Mouse (Mus musculus) embryonic facial prominence, embryonic 11.5 days (tissue): Measurements from ENCODE around the gene Ufc1. TPM values are rescaled to one million over a fixed set of nuclear protein-coding genes. Genes with fewer than 3 reads are reported as not detected.

Experiments used
- ATAC-seq: fragments of 200-750 bp; cut with Nextera tagmentation; replicated peaks from 2 replicates; pipeline ENCODE4 v1.8.0; 2017; ENCODE audit warnings: low read depth; ENCODE audit not compliant: insufficient number of reproducible peaks, low FRiP score, low TSS enrichment
- DNase-seq: peaks from one replicate; pipeline ENCODE4 v3.0.0-alpha.2; 2015; ENCODE audit warnings: low spot score
- H3K27ac ChIP-seq: fragments of 300-500 bp; sonication (generic); replicated peaks from 2 replicates; pipeline ENCODE4 v1.5.1; 2014; ENCODE audit warnings: mild to moderate bottlenecking, low read depth, low read length, control low read depth
- H3K27me3 ChIP-seq: fragments of 300-500 bp; sonication (generic); 2 replicates; pipeline ENCODE4 v1.6.1; 2014; ENCODE audit warnings: mild to moderate bottlenecking, low read length, moderate library complexity, mixed read lengths; ENCODE audit not compliant: control insufficient read depth, insufficient read depth
- H3K36me3 ChIP-seq: fragments of 300-500 bp; sonication (generic); replicated peaks from 2 replicates; pipeline ENCODE4 v1.6.1; 2014; ENCODE audit warnings: low read depth, mild to moderate bottlenecking, low read length, moderate library complexity, mixed read lengths; ENCODE audit not compliant: control insufficient read depth, insufficient read depth
- H3K4me1 ChIP-seq: fragments of 300-500 bp; sonication (generic); 2 replicates; pipeline ENCODE4 v1.6.1; 2014; ENCODE audit warnings: low read length, mixed read lengths; ENCODE audit not compliant: control insufficient read depth, insufficient read depth
- H3K4me2 ChIP-seq: fragments of 300-500 bp; sonication (generic); 2 replicates; pipeline ENCODE4 v1.6.1; 2014; ENCODE audit warnings: low read depth, mild to moderate bottlenecking, control low read depth, low read length, moderate library complexity
- H3K4me3 ChIP-seq: fragments of 300-500 bp; sonication (generic); 2 replicates; pipeline ENCODE4 v1.5.1; 2014; ENCODE audit warnings: low read depth, low read length, control low read depth
- H3K9ac ChIP-seq: fragments of 300-500 bp; sonication (generic); replicated peaks from 2 replicates; pipeline ENCODE4 v1.6.1; 2014; ENCODE audit warnings: mild to moderate bottlenecking, control low read depth, low read length
- H3K9me3 ChIP-seq: fragments of 300-500 bp; sonication (generic); replicated peaks from 2 replicates; pipeline ENCODE4 v1.6.1; 2016; ENCODE audit warnings: mild to moderate bottlenecking, low read length, inconsistent platforms, mixed read lengths; ENCODE audit not compliant: control insufficient read depth
- WGBS: fragments of 180-500 bp; shearing (Covaris S2); extraction: QIAGEN DNeasy Blood & Tissue Kit; methylation state at CpG from one replicate; pipeline ENCODE4 v1.1.7; 2014; 5-methylcytosine and 5-hydroxymethylcytosine counted together
- polyA plus RNA-seq: library from polyadenylated mRNA; unstranded; fragments of >200 nt; fragmentation: Nextera tagmentation; extraction: Ambion mirVana; gene quantifications from 2 replicates; pipeline ENCODE4 v1.2.1, GENCODE M21; 2014

The Ufc1 gene
- polyA plus RNA-seq, 1 experiment from 2014 or later, result 114 TPM

DNA sequence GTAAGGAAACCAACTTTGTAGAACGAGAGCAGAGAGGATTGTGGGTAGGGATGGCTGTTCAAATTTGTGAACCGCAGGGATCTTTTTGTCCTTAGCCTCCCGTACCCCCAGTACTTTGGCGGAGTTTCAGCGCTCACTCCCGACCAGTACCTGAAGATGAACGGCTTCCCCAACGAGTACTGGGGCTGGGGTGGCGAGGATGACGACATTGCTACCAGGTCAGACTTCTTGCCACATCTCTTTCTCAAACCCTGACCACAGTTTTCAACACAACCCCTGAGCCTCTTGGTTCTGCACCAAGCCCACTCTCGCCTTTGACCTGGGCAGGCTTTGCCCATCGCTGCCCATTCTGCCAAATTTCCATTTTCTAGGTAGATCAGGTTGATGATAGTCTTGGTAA, 20.7 kb downstream of the Ufc1 start:
- no peak overlapping the region for H3K27ac ChIP-seq
- H3K4me2 ChIP-seq, result no peak overlapping the region
- H3K4me3 ChIP-seq, result no peak overlapping the region
- WGBS, result 96% methylated on average over 12 of the region's 12 CpGs
- H3K27me3 ChIP-seq, result no peaks in the 10 kb centered on the region
- H3K9ac ChIP-seq, result no peak overlapping the region
- H3K36me3 ChIP-seq, result peaks cover 10% of the 10 kb centered on the region
- ATAC-seq, result no peak
- peaks cover 3% of the 10 kb centered on the region for H3K4me1 ChIP-seq
- H3K9me3 ChIP-seq, result no peaks in the 10 kb centered on the region
- DNase-seq, result no peak

DNA sequence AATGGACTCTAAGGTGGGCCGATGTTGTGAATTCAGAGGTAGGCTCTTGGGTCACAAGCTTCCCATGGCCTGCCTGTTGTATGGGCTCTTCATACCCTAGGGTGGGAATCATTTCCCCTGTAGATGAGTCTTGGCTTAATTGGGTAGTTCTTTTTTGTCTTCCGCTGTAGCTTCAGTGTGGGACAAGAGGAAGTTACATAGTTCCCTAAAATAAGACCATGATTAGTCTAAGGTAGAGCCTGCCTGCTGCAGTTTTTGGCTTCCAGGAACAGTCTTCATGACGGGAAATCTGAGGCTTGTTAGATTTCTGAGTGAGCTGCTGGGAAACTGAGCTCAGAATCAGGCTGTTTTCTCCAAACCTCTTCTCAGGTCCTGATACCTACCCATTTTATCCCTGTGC, 22.7 kb downstream of the Ufc1 start:
- H3K4me2 ChIP-seq, result no peak overlapping the region; the same call in 1 of the 2 replicates
- DNase-seq (no peak), ATAC-seq (no peak)
- H3K36me3 ChIP-seq, result peaks cover 10% of the 10 kb centered on the region
- H3K4me3 ChIP-seq, result no peak overlapping the region
- H3K27ac ChIP-seq, result no peak overlapping the region
- no peak overlapping the region for H3K9ac ChIP-seq
- H3K27me3 ChIP-seq, result no peaks in the 10 kb centered on the region
- 94% methylated on average over 3 of the region's 3 CpGs for WGBS
- no peaks in the 10 kb centered on the region for H3K9me3 ChIP-seq
- H3K4me1 ChIP-seq, result peaks cover 3% of the 10 kb centered on the region

DNA sequence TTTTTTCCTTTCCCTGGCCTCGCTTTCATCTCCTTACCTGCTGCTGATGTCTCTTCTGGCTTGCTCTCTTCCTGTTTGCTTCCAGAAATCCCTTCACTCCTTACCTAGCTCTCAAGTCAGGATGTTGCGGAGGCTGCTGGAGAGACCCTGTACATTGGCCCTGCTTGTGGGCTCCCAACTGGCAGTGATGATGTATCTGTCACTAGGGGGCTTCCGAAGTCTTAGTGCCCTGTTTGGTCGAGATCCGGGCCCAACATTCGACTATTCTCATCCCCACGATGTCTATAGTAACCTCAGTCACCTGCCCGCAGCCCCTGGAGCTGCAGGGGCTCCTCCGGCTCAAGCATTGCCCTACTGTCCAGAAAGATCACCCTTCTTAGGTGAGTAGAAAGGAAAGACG, 23.2 kb downstream of the Ufc1 start:
- H3K4me1 ChIP-seq, result peaks cover 3% of the 10 kb centered on the region
- no peak overlapping the region for H3K9ac ChIP-seq
- H3K9me3 ChIP-seq, result no peaks in the 10 kb centered on the region
- DNase-seq, result no peak
- H3K27ac ChIP-seq, result no peak overlapping the region
- WGBS, result 63% methylated on average over 10 of the region's 10 CpGs
- H3K4me3 ChIP-seq, result no peak overlapping the region
- H3K36me3 ChIP-seq, result peaks cover 10% of the 10 kb centered on the region
- no peaks in the 10 kb centered on the region for H3K27me3 ChIP-seq
- H3K4me2 ChIP-seq, result no peak overlapping the region; the same call in 1 of the 2 replicates
- no peak for ATAC-seq

DNA sequence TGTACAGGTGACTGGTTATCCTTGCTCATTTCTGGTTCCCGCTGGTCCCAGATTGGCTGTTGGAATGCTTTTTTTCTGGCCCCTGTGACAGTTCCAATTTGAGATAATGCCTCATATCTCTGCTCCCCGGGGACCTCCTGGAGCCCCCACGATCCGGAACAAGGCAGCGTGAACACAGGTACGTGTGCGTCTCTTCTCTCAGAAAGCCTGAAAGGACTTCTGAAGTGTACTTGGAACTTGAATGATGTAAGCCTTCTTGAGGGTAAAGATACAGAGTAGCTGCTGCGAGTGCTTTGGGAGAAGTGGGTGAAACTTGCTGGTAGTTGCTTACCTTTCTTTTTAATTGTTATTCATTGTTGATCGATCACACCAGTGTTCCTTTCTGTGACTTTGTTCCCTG, 23.6 kb downstream of the Ufc1 start:
- Histone ChIP-seq H3K27me3 (no peaks in the 10 kb centered on the region), H3K9ac (peak overlapping the region; percentile 72), H3K9me3 (no peaks in the 10 kb centered on the region), H3K36me3 (peaks cover 10% of the 10 kb centered on the region), H3K4me2 (peak overlapping the region; percentile 93), H3K27ac (no peak overlapping the region; the same call in 1 of the 2 replicates), H3K4me3 (peak overlapping the region; percentile 80), H3K4me1 (peaks cover 3% of the 10 kb centered on the region)
- DNase-seq (no peak), ATAC-seq (no peak)
- 42% methylated on average over 9 of the region's 9 CpGs for WGBS

DNA sequence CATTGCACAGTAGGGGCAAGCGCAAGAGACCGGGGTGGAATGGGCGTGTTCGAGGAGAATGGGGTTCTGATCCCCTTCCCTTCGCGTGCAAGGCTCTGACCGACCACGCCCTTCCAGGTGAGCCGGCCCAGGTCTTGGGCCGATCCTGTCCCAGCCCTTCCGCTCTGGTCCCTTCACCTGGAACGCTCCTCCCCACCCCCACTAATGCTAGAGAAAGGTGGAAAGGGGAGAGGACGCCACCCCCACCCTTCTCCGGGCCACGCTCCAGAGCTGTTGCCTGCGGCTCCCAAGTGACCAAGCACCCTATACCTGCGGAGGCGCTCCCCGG, 24.3 kb downstream of the Ufc1 start:
- peak; percentile 82 for ATAC-seq
- H3K27ac ChIP-seq, result no peak overlapping the region
- H3K27me3 ChIP-seq, result no peaks in the 10 kb centered on the region
- peak overlapping the region; percentile 72 for H3K9ac ChIP-seq
- 2% methylated on average over 19 of the region's 19 CpGs for WGBS
- H3K36me3 ChIP-seq, result peaks cover 9% of the 10 kb centered on the region
- no peaks in the 10 kb centered on the region for H3K9me3 ChIP-seq
- peak overlapping the region; percentile 80 for H3K4me3 ChIP-seq
- peaks cover 3% of the 10 kb centered on the region for H3K4me1 ChIP-seq
- H3K4me2 ChIP-seq, result peak overlapping the region; percentile 93
- peak; percentile 39 for DNase-seq

DNA sequence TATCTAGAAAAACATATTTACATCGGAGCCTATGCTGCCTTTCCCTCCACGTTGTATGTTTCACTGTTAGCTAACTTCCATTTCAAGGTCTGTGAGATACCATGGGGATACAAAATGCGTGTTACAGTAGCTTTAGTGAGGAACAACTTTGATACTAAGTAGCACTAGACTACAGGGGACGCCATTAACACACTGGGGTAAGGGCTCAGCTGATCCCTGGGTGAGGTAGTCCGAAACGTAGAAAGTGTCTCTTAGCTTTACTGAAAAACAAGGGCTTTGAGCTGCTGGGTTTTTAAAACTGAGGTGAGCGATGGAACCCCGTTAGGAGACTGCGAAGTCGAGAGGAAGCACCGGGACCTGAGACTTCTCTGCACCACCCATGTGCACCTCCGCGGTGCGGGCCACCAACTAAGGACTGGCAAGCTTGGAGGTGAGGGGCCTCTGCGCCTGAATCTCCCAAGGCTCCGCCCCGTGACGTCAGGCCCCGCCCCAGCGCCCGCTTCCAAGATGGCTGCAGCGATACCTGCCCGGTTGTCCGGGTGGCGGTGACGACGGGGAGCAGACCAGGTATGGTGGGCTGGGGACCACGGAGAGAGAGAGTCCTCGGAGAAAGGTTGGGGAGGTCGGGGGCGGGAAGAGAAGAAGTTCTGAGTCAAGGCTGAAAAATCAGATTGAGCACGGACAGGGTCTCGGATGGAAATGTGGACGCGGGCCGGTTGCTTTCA, 24.8 kb downstream of the Ufc1 start, which contains the start of gene B4galt3:
TSS of gene B4galt3 (plus strand) at position 481 of the 725 bp plus-strand sequence.
- 3% methylated on average over 36 of the region's 36 CpGs for WGBS
- ATAC-seq (peak; percentile 90), DNase-seq (peak; percentile 94)
- Histone ChIP-seq H3K4me3 (peak within 1 kb of the TSS; percentile 80), H3K27me3 (no peaks in the 10 kb centered on the region), H3K9ac (peak within 1 kb of the TSS; percentile 72), H3K36me3 (peaks cover 4% of the 10 kb centered on the region), H3K9me3 (no peaks in the 10 kb centered on the region), H3K27ac (no peak within 1 kb of the TSS; the same call in 1 of the 2 replicates), H3K4me2 (peak within 1 kb of the TSS; percentile 93), H3K4me1 (peaks cover 3% of the 10 kb centered on the region)

DNA sequence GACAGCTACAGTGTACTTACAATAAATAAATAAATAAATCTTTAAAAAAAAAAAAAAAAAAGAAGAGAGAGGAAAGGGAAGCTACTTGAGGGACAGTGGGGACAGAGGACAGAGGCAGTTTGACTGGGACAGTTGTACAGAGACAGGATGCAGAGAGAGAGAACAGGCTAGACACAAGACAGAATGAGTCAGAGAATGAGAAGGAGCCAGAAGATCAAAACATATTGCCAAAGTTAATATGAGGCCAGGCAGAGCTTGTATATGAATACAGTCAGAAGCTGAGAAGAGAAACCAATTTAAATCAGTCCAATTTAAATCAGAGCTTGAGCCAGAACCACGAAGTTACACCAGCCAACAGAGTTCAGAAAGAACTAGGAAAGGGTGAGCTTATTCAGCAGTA, 26.5 kb downstream of the Ufc1 start:
- WGBS, result 62% methylated on average over 1 of the region's 1 CpGs
- H3K4me2 ChIP-seq, result no peak overlapping the region
- H3K4me1 ChIP-seq, result peaks cover 3% of the 10 kb centered on the region
- DNase-seq (no peak), ATAC-seq (no peak)
- no peaks in the 10 kb centered on the region for H3K9me3 ChIP-seq
- H3K27ac ChIP-seq, result no peak overlapping the region
- H3K36me3 ChIP-seq, result peaks cover 4% of the 10 kb centered on the region; the same call in 1 of the 2 replicates
- H3K27me3 ChIP-seq, result no peaks in the 10 kb centered on the region
- H3K4me3 ChIP-seq, result no peak overlapping the region
- no peak overlapping the region for H3K9ac ChIP-seq

DNA sequence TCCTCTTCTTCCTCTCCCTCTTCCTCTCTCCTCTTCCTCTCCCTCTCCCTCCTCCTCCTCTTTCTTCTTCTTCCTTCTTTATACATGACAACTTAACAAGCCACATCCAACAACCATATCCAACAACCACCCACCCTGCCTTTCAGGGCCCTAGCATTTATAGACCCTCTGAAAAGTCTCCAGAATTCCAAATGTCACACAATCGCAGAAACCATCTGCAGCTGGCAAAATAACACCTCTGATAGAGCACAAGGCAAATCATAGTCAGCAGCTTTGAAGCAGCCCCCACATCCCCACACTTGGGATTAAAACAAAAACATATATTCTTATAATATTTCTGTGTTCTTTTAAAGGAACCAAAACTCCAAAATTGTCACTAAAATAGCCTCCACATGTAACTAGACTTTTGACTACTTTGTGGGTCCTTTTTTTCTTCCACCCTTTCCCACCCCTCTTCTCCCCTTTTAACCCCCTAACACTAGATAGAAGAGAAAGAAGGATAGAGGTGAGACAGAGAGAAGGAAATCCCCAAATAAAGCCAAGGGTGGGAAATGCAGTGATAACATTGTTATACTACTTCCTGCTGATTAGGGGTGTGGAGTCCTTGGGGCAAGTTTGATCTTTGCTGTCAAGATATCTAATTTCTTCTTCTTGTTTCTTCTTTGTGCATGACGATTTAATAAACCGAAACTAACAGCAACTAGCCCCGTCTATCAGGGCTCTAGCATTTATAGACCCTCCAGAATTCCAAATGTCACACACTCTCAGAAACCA, 28.7 kb downstream of the Ufc1 start:
- Histone ChIP-seq H3K9ac (no peak overlapping the region), H3K36me3 (no peaks in the 10 kb centered on the region), H3K27ac (no peak overlapping the region), H3K9me3 (no peaks in the 10 kb centered on the region), H3K27me3 (no peaks in the 10 kb centered on the region), H3K4me2 (no peak overlapping the region), H3K4me3 (no peak overlapping the region), H3K4me1 (peaks cover 3% of the 10 kb centered on the region)
- DNase-seq (no peak), ATAC-seq (no peak)
- WGBS, result 68% methylated on average over 4 of the region's 4 CpGs
